15 mouse cellular contexts compared by ENCODE assay signal in the genomic region with DNA sequence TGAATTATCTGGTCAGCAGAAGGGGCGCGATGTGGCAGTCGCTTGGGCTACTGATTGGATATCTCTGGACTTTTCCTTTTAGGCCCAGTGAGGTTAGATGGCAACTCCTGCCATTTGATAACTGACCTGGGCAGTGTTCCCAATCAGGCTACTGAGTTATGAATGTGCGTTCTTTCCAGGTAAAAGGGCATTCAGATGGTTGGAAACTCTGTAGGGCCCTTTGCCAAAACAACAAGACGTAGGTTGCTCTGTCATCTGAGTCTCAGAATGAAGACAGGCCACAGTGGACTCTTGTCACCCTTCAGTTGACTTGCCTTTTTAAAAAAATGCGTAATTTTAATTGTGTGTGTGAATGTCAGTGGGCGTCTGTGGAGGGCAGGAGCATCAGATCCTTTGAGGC. TPM values are rescaled to one million over a fixed set of nuclear protein-coding genes. Genes with fewer than 3 reads are reported as not detected.
DNase-seq lines count a peak whose midpoint lies in the region; ATAC-seq lines count a peak whose summit lies in the region.
"Had no signal": no experiment of that assay in that cellular context is flagged by ENCODE, and none has a peak within 500 bp of the region (broad histone marks: within the 10 kb centered on the region; RNA-seq: fewer than 3 reads in every experiment).

No protein-coding gene starts in this region.

- DNase-seq in adrenal gland, postnatal 14 days: peak; percentile 63
- no peak for DNase-seq in adrenal gland, adult 18-20 months (ENCODE audit: low spot score in 2 of 2)
- peak; percentile 52 for DNase-seq in heart, adult 8-10 months (ENCODE audit: low spot score)
- peak; percentile 61 for DNase-seq in adipocyte (ENCODE audit: low spot score)
- peak; percentile 35 for DNase-seq in heart, postnatal 4 days
- DNase-seq: cerebellum, postnatal 25 days; left cerebral cortex, postnatal 4 days; liver, embryonic 13.5 days; right cerebral cortex, postnatal 14 days; thymus, postnatal 25 days had no signal

- H3K4me1 ChIP-seq in heart, embryonic 11.5 days (ENCODE audit: control insufficient read depth, insufficient read depth, low read length): peaks cover 2% of the 10 kb centered on the region
- H3K4me1 ChIP-seq: forebrain, embryonic 12.5 days; midbrain, embryonic 13.5 days had no signal

- WGBS in heart, embryonic 11.5 days (ENCODE audit: insufficient replicate concordance): 89% methylated on average over 7 of the region's 7 CpGs

- no peak overlapping the region for H3K4me3 ChIP-seq in heart, embryonic 11.5 days (ENCODE audit: low read depth, low read length)
- H3K4me3 ChIP-seq: forebrain, embryonic 12.5 days; liver, embryonic 13.5 days; midbrain, embryonic 13.5 days had no signal

- H3K27me3 ChIP-seq in heart, embryonic 11.5 days (ENCODE audit: control insufficient read depth, insufficient read depth, low read length): no peaks in the 10 kb centered on the region
- H3K27me3 ChIP-seq: CH12.LX; forebrain, embryonic 12.5 days; liver, embryonic 13.5 days; midbrain, embryonic 13.5 days had no signal

- no peaks in the 10 kb centered on the region for H3K9me3 ChIP-seq in heart, embryonic 11.5 days (replicated peaks; ENCODE audit: control insufficient read depth, low read length)
- H3K9me3 ChIP-seq: forebrain, embryonic 12.5 days; liver, embryonic 13.5 days; midbrain, embryonic 13.5 days had no signal

- no peak overlapping the region for H3K27ac ChIP-seq in heart, embryonic 11.5 days (ENCODE audit: low read depth, low read length)
- H3K27ac ChIP-seq: forebrain, embryonic 12.5 days; liver, embryonic 13.5 days; midbrain, embryonic 13.5 days had no signal

- no peak overlapping the region for H3K4me2 ChIP-seq in heart, embryonic 11.5 days
- H3K4me2 ChIP-seq: forebrain, embryonic 12.5 days; liver, embryonic 13.5 days; midbrain, embryonic 13.5 days had no signal

- H3K36me3 ChIP-seq in heart, embryonic 11.5 days (ENCODE audit: control insufficient read depth, insufficient read depth, low read length): no peaks in the 10 kb centered on the region
- H3K36me3 ChIP-seq: forebrain, embryonic 12.5 days; liver, embryonic 13.5 days; midbrain, embryonic 13.5 days had no signal

- H3K9ac ChIP-seq in heart, embryonic 11.5 days (ENCODE audit: low read depth, low read length): no peak overlapping the region
- H3K9ac ChIP-seq: forebrain, embryonic 12.5 days; liver, embryonic 13.5 days; midbrain, embryonic 13.5 days had no signal

- no peak for ATAC-seq in heart, embryonic 11.5 days (replicated peaks; ENCODE audit: insufficient number of reproducible peaks, low FRiP score, low TSS enrichment)
- ATAC-seq in megakaryocyte progenitor cell, adult 5-6 weeks (replicated peaks; ENCODE audit: poor library complexity): no peak
- ATAC-seq: midbrain, embryonic 13.5 days had no signal

RNA-seq across cellular contexts. Expression of gene Pank1, which starts 29.8 kb away (rescaled TPM):
- total RNA-seq in adrenal gland, postnatal 14 days (2021): 130 and 134 TPM in 2 replicates
- total RNA-seq in adrenal gland, adult 18-20 months (2021): 10 to 100 TPM; 77.0 to 80.4 TPM
- 10 to 100 TPM; 40.7 to 48.9 (median 45.0) TPM for total RNA-seq in heart, adult 8-10 months (2022)
- polyA plus RNA-seq in heart, embryonic 11.5 days (2014; fragmentation: Nextera tagmentation; extraction: Ambion mirVana): 12.5 and 14.2 TPM in 2 replicates
- total RNA-seq in heart, postnatal 4 days (2021): 10 to 100 TPM; 27.3 to 29.0 TPM
- 16.2 and 17.0 TPM in 2 replicates for total RNA-seq in megakaryocyte progenitor cell, adult 5-6 weeks (2015)
- 5.1 and 8.4 TPM in 2 replicates for total RNA-seq in megakaryocyte progenitor cell, adult 5-6 weeks (2017)

Comparison
In these comparisons a context has a peak if more than half of its experiments do, and no peak if none do; other contexts are left out.
1. DNase-seq: peak in adrenal gland, postnatal 14 days (single experiment), heart, adult 8-10 months (single experiment), adipocyte (single experiment) and heart, postnatal 4 days (single experiment); none in adrenal gland, adult 18-20 months (0 of 2).